Mouse (Mus musculus) bone marrow macrophage, adult 2 months (primary cell): ENCODE results near the gene Icam4.

Experiments
- CTCF ChIP-seq: IDR thresholded peaks from 2 replicates; pipeline ENCODE4 v1.5.1; 2012; ENCODE audit warnings: low read depth, mild to moderate bottlenecking, low read length, moderate library complexity
- POLR2A ChIP-seq: IDR thresholded peaks from 2 replicates; pipeline ENCODE4 v1.6.1; 2012; ENCODE audit warnings: mild to moderate bottlenecking, low read depth, low read length, borderline replicate concordance

DNA sequence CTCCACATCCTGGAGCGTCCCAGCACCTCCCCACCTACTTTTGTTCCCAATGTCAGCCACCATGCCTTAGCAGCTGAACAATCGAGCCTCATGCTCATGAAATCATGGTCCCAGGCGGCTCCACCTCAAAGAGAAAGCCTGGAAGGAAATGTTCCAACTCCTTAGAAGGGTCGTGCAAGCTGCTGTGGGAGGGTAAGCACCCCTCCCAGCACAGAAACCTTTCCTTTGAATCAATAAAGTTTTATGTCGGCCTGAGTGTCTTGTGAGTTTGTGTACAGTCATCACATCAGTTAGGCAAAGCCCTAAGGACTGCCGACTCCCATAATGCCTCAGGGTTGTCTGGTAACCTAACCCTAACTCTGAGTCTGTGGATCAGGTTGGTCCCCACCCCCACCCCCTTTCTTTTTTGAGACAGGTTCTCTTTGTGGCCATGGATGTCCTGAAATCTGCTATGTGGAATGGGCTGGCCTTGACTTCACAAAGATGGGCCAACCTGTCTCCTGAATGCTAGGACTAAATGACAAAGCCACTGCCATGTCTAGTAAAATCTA is 538 bp upstream of the Icam4 start:
- TF ChIP-seq CTCF (no peak), POLR2A (no peak)
